Mouse (Mus musculus) midbrain, embryonic 16.5 days (tissue): ENCODE data around the gene Atp2a2. TPM values are rescaled to one million over a fixed set of nuclear protein-coding genes. Genes with fewer than 3 reads are reported as not detected.
"Not testable (repeated sequence)": the region's sequence is repeated elsewhere in the genome, so short reads cannot be mapped to it uniquely, and the experiment has no call there.

Experiments
- ATAC-seq: fragments of 200-750 bp; cut with Nextera tagmentation; 2 replicates; pipeline ENCODE4 v1.8.0; 2017; ENCODE audit warnings: moderate TSS enrichment
- H3K27ac ChIP-seq: fragments of 300-500 bp; sonication (generic); 2 replicates; pipeline ENCODE4 v1.5.1; 2014; ENCODE audit warnings: mild to moderate bottlenecking, low read length, mixed read lengths
- H3K27me3 ChIP-seq: fragments of 300-500 bp; sonication (generic); 2 replicates; pipeline ENCODE4 v1.6.1; 2014; ENCODE audit warnings: low read depth, low read length, mixed read lengths; ENCODE audit not compliant: control insufficient read depth, insufficient read depth
- H3K36me3 ChIP-seq: fragments of 300-500 bp; sonication (generic); 2 replicates; pipeline ENCODE4 v1.6.1; 2014; ENCODE audit warnings: mild to moderate bottlenecking, low read length, moderate library complexity, mixed read lengths; ENCODE audit not compliant: control insufficient read depth, insufficient read depth
- H3K4me1 ChIP-seq: fragments of 300-500 bp; sonication (generic); 2 replicates; pipeline ENCODE4 v1.6.1; 2014; ENCODE audit warnings: mild to moderate bottlenecking, low read length, mixed read lengths; ENCODE audit not compliant: control insufficient read depth, insufficient read depth
- H3K4me2 ChIP-seq: fragments of 300-500 bp; sonication (generic); 2 replicates; pipeline ENCODE4 v1.6.1; 2014; ENCODE audit warnings: mild to moderate bottlenecking, low read length, mixed read lengths
- H3K4me3 ChIP-seq: fragments of 300-500 bp; sonication (generic); 2 replicates; pipeline ENCODE4 v1.5.1; 2014; ENCODE audit warnings: low read depth, mild to moderate bottlenecking, low read length, moderate library complexity, mixed read lengths
- H3K9ac ChIP-seq: fragments of 300-500 bp; sonication (generic); 2 replicates; pipeline ENCODE4 v1.6.1; 2014; ENCODE audit warnings: low read depth, low read length, mixed read lengths
- H3K9me3 ChIP-seq: fragments of 300-500 bp; sonication (generic); replicated peaks from 2 replicates; pipeline ENCODE4 v1.6.1; 2014; ENCODE audit warnings: mild to moderate bottlenecking, low read length, mixed read lengths; ENCODE audit not compliant: control insufficient read depth, poor library complexity, severe bottlenecking
- WGBS: fragments of 180-500 bp; shearing (Covaris S2); extraction: QIAGEN DNeasy Blood & Tissue Kit; methylation state at CpG from one replicate; pipeline ENCODE4 v1.1.7; 2014; 5-methylcytosine and 5-hydroxymethylcytosine counted together
- polyA plus RNA-seq: library from polyadenylated mRNA; unstranded; fragments of >200 nt; fragmentation: Nextera tagmentation; extraction: Ambion mirVana; gene quantifications from 2 replicates; pipeline ENCODE4 v1.2.1, GENCODE M21; 2015

The Atp2a2 gene
- polyA plus RNA-seq, 1 experiment from 2014 or later, result 45.6 TPM

GRCm38 (mm10) chr5:122476078-122476477, 25.9 kb downstream of the Atp2a2 start:
- 82% methylated on average over 3 of the region's 3 CpGs for WGBS
- Histone ChIP-seq H3K9me3 (no peaks in the 10 kb centered on the region), H3K27me3 (no peaks in the 10 kb centered on the region), H3K9ac (no peak overlapping the region), H3K4me1 (peaks cover 3% of the 10 kb centered on the region; the same call in 1 of the 2 replicates), H3K27ac (no peak overlapping the region), H3K4me3 (no peak overlapping the region), H3K36me3 (peaks cover 22% of the 10 kb centered on the region), H3K4me2 (no peak overlapping the region)
- no peak for ATAC-seq

DNA sequence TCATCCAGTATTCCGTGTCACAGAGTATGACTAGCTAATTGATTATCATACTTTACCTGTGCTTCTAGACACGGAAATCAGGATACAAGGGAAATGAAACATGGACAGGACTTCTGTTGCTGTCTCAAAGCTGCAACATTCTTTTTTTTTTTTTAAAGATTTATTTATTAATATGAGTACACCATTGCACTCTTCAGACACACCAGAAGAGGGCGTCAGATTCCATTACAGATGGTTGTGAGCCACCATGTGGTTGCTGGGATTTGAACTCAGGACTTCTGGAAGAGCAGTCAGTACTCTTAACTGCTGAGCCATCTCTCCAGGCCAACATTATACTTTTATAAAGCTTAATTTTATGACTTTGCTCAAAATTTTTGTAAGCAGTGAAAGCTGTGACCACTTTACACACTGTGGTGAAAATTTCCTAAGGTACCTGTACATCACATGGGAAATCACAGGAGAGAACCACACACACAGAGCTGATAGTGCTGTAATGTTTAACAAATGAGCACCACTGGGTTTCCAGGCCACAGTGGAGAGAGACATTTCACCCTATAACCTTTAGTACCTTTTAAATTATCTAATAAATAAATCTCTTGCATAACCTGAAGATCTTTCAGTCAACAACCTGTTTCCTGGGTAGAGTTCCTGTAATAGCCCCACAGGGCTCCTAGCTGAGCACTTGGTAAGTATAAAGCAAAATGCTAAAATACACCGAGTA, 27.2 kb downstream of the Atp2a2 start:
- Histone ChIP-seq H3K9me3 (no peaks in the 10 kb centered on the region), H3K4me3 (no peak overlapping the region), H3K4me2 (no peak overlapping the region), H3K9ac (no peak overlapping the region), H3K27me3 (no peaks in the 10 kb centered on the region), H3K36me3 (peaks cover 22% of the 10 kb centered on the region), H3K4me1 (peaks cover 3% of the 10 kb centered on the region; the same call in 1 of the 2 replicates), H3K27ac (no peak overlapping the region)
- 86% methylated on average over 4 of the region's 4 CpGs for WGBS
- no peak for ATAC-seq

DNA sequence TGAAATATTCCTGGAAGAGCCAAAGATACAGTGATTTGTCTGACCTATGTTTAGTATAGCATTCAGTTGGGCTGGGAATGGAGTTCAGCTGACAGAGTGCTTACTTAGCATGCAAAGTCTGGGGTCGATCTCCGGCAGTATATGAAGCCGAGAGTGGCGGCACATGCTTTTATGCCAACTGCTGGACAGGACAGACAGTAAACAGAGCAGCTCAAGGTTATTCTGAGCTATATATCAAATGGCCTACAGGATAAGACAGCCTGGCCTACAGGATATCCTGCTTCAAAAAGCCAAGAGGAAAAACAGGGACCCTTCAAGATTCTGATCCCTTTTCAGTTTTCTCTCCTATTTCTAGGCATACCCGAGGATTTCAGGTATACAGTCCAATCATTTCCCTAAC, 30.4 kb downstream of the Atp2a2 start:
- 87% methylated on average over 5 of the region's 5 CpGs for WGBS
- peaks cover 3% of the 10 kb centered on the region; the same call in 1 of the 2 replicates for H3K4me1 ChIP-seq
- H3K9ac ChIP-seq, result no peak overlapping the region
- no peak for ATAC-seq
- H3K27ac ChIP-seq, result no peak overlapping the region
- H3K27me3 ChIP-seq, result no peaks in the 10 kb centered on the region
- no peak overlapping the region for H3K4me2 ChIP-seq
- H3K9me3 ChIP-seq, result no peaks in the 10 kb centered on the region
- H3K4me3 ChIP-seq, result no peak overlapping the region
- peaks cover 43% of the 10 kb centered on the region for H3K36me3 ChIP-seq

DNA sequence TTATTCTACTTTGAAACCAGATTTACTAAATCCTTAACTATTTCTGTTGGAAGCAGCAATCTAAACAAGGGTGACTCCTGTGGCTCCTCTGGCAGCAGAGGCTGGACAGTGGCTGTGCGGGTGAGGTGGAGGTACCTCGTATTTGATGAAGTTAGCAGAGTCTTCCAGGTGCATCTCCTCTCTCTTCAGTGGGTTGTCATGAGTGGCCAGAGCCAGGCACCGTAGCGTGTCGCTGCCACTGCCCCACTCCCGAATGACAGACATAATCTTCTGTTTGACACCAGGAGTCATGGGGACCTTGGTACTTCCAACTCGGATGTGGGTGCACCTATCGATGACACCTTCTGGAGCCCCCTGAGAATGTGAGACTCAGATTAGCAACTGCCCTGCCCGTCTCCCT, 40.6 kb downstream of the Atp2a2 start:
- WGBS, result 94% methylated on average over 9 of the region's 9 CpGs
- Histone ChIP-seq H3K9ac (no peak overlapping the region), H3K27ac (no peak overlapping the region), H3K4me3 (no peak overlapping the region), H3K36me3 (peaks cover 65% of the 10 kb centered on the region), H3K4me2 (no peak overlapping the region), H3K27me3 (no peaks in the 10 kb centered on the region), H3K4me1 (no peaks in the 10 kb centered on the region), H3K9me3 (no peaks in the 10 kb centered on the region)
- ATAC-seq, result no peak

DNA sequence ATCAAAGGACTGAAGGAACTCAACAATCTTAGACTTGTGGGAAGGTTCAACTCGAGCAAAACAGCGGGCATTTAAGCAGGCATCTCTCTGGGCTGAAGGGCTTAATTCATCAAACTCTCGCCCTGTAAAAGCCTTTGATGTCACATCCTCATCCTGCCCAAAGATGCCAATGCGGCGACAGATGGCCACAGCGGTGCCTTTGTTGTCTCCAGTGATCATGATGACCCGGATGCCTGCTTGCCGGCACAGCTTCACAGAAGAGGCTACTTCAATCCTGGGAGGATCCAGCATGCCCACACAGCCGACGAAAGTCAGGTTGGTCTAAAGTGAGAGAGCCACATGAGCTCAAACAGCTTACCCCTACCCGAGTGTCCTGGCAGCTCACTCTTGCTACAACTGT, 41.4 kb downstream of the Atp2a2 start:
- Histone ChIP-seq H3K27ac (no peak overlapping the region), H3K4me1 (no peaks in the 10 kb centered on the region), H3K4me3 (no peak overlapping the region), H3K36me3 (peaks cover 65% of the 10 kb centered on the region), H3K27me3 (no peaks in the 10 kb centered on the region), H3K4me2 (no peak overlapping the region), H3K9me3 (no peaks in the 10 kb centered on the region), H3K9ac (no peak overlapping the region)
- no peak for ATAC-seq
- WGBS, result 88% methylated on average over 11 of the region's 11 CpGs

DNA sequence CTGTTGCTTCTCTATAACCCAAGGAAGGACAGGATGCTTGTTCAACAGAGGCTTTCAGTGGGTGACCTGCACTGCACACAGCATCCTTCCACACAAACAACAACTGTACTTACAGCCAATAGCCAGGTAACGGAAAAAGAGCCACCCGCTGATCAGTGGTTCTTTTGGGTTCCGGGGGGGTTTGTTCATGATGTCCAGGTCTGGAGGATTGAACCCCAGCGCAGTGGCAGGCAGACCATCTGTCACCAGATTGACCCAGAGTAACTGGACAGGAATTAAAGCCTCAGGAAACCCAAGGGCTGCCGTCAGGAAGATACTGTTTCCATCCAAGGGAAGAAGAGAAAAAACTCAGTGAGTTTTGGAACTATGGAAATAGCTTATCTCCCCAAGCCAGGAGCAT, 42.7 kb downstream of the Atp2a2 start:
- Histone ChIP-seq H3K27me3 (no peaks in the 10 kb centered on the region), H3K9me3 (no peaks in the 10 kb centered on the region), H3K36me3 (peaks cover 75% of the 10 kb centered on the region), H3K27ac (no peak overlapping the region), H3K4me1 (no peaks in the 10 kb centered on the region), H3K4me3 (no peak overlapping the region), H3K9ac (no peak overlapping the region), H3K4me2 (no peak overlapping the region)
- WGBS, result 94% methylated on average over 5 of the region's 5 CpGs
- ATAC-seq, result no peak

DNA sequence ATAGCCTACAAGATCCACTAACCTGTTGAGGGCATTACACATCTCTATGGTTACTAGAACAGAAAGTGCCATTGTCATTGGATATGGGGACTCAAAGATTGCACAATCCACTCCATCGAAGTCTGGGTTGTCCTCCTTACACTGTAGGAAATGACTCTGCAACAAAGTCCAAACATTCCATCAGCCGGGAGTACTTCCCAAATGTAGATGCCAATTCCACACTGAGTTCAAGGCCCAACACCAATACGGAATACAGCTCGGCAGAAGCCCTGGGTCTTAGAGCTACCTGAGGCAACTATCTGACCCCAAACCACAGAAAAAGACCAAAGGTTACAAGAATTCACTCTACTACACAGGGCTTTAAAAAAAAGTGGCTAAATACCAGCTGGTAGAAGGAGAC, 44.0 kb downstream of the Atp2a2 start:
- 94% methylated on average over 4 of the region's 4 CpGs for WGBS
- peaks cover 82% of the 10 kb centered on the region for H3K36me3 ChIP-seq

DNA sequence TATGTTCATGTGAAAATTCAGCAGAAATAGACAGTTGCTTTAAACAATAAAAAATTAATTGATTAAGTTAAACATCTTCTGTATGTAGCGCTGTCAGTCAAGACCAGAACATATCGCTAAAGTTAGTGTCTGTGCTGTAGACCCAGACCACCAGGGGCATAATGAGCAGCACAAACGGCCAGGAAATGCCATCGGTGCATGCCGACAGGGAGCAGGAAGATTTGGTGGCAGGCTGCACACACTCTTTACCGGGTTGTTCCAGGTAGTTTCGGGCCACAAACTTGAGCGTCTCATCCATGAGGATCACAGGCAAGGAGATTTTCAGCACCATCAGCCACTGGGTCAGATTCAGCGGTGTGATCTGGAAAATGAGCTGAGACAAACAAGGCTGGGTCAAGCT, 45.0 kb downstream of the Atp2a2 start:
- H3K4me3 ChIP-seq, H3K9ac ChIP-seq, H3K27ac ChIP-seq, ATAC-seq, H3K4me1 ChIP-seq, H3K27me3 ChIP-seq, H3K4me2 ChIP-seq, H3K9me3 ChIP-seq: not testable (repeated sequence)
- H3K36me3 ChIP-seq, result peaks cover 73% of the 10 kb centered on the region
- 87% methylated on average over 9 of the region's 9 CpGs for WGBS

More for the DNA sequence above, 44.0 kb downstream of the Atp2a2 start:
- Histone ChIP-seq H3K9me3 (no peaks in the 10 kb centered on the region), H3K27me3 (no peaks in the 10 kb centered on the region), H3K4me3 (no peak overlapping the region), H3K4me1 (no peaks in the 10 kb centered on the region), H3K4me2 (no peak overlapping the region), H3K9ac (no peak overlapping the region), H3K27ac (no peak overlapping the region)
- no peak for ATAC-seq

GRCm38 (mm10) chr5:122455584-122455983, 46.4 kb downstream of the Atp2a2 start:
- 96% methylated on average over 3 of the region's 3 CpGs for WGBS
- Histone ChIP-seq H3K36me3 (peaks cover 59% of the 10 kb centered on the region), H3K27me3 (no peaks in the 10 kb centered on the region), H3K4me1 (no peaks in the 10 kb centered on the region), H3K9ac (no peak overlapping the region), H3K9me3 (no peaks in the 10 kb centered on the region), H3K4me3 (no peak overlapping the region), H3K27ac (no peak overlapping the region), H3K4me2 (no peak overlapping the region)
- no peak for ATAC-seq
